Mouse (Mus musculus) limb, embryonic 13.5 days (tissue): ENCODE measurements around the gene Tbc1d2. TPM values are rescaled to one million over a fixed set of nuclear protein-coding genes. Genes with fewer than 3 reads are reported as not detected.

Experiments
- ATAC-seq: fragments of 200-750 bp; cut with Nextera tagmentation; 2 replicates; pipeline ENCODE4 v1.8.0; 2017; ENCODE audit warnings: low read depth, moderate number of reproducible peaks, moderate TSS enrichment; ENCODE audit not compliant: low FRiP score
- H3K27ac ChIP-seq: fragments of 300-500 bp; sonication (generic); 2 replicates; pipeline ENCODE4 v1.5.1; 2015; ENCODE audit warnings: inconsistent platforms, mild to moderate bottlenecking, moderate library complexity
- H3K27me3 ChIP-seq: fragments of 300-500 bp; sonication (generic); 2 replicates; pipeline ENCODE4 v1.6.1; 2015; ENCODE audit warnings: mild to moderate bottlenecking, inconsistent platforms
- H3K36me3 ChIP-seq: fragments of 300-500 bp; sonication (generic); 2 replicates; pipeline ENCODE4 v1.6.1; 2015; ENCODE audit warnings: inconsistent platforms, mild to moderate bottlenecking, moderate library complexity
- H3K4me1 ChIP-seq: fragments of 300-500 bp; sonication (generic); 2 replicates; pipeline ENCODE4 v1.6.1; 2015; ENCODE audit warnings: inconsistent platforms
- H3K4me2 ChIP-seq: fragments of 300-500 bp; sonication (generic); replicated peaks from 2 replicates; pipeline ENCODE4 v1.6.1; 2015; ENCODE audit warnings: inconsistent platforms, mild to moderate bottlenecking, moderate library complexity
- H3K4me3 ChIP-seq: fragments of 300-500 bp; sonication (generic); 2 replicates; pipeline ENCODE4 v1.5.1; 2015; ENCODE audit warnings: moderate library complexity, mild to moderate bottlenecking, inconsistent platforms
- H3K9ac ChIP-seq: fragments of 300-500 bp; sonication (generic); 2 replicates; pipeline ENCODE4 v1.6.1; 2015; ENCODE audit warnings: mild to moderate bottlenecking, inconsistent platforms
- H3K9me3 ChIP-seq: fragments of 300-500 bp; sonication (generic); 2 replicates; pipeline ENCODE4 v1.6.1; 2016; ENCODE audit warnings: inconsistent platforms
- WGBS: fragments of 180-500 bp; shearing (Covaris S2); methylation state at CpG from one replicate; pipeline ENCODE4 v1.1.7; 2015; 5-methylcytosine and 5-hydroxymethylcytosine counted together
- polyA plus RNA-seq: library from polyadenylated mRNA; unstranded; fragments of >200 nt; fragmentation: Nextera tagmentation; extraction: Ambion mirVana; gene quantifications from 2 replicates; pipeline ENCODE4 v1.2.1, GENCODE M21; 2015

The Tbc1d2 gene
- polyA plus RNA-seq, 1 experiment from 2014 or later = 2.1 TPM

DNA sequence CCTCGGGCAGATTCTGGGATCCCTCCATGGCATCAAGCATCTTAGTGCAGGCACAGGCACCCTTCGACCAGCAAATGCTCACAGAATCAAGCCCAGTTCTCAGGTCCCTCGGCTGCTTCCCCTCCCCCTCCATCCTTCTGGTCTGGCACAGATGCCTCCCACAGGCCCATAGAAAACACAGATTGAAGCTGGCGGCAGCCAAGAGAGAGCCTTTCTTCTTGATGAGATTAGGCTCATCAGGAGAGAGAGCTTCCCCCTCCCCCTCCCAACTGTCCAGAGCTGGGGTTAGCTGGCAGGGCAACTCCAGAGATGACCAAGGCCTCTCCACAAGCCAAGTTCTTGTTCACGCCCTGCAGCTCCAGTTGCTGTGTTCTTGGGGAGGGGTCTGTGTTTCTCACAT lies 80.3 kb downstream of the Tbc1d2 start:
- H3K9me3 ChIP-seq = no peaks in the 10 kb centered on the region
- WGBS = 43% methylated on average over 5 of the region's 5 CpGs
- no peaks in the 10 kb centered on the region for H3K27me3 ChIP-seq
- no peaks in the 10 kb centered on the region for H3K36me3 ChIP-seq
- no peak for ATAC-seq
- no peak overlapping the region for H3K4me2 ChIP-seq
- H3K27ac ChIP-seq = no peak overlapping the region
- H3K4me1 ChIP-seq = peaks cover 3% of the 10 kb centered on the region; the same call in 1 of the 2 replicates
- H3K4me3 ChIP-seq = no peak overlapping the region
- no peak overlapping the region for H3K9ac ChIP-seq

DNA sequence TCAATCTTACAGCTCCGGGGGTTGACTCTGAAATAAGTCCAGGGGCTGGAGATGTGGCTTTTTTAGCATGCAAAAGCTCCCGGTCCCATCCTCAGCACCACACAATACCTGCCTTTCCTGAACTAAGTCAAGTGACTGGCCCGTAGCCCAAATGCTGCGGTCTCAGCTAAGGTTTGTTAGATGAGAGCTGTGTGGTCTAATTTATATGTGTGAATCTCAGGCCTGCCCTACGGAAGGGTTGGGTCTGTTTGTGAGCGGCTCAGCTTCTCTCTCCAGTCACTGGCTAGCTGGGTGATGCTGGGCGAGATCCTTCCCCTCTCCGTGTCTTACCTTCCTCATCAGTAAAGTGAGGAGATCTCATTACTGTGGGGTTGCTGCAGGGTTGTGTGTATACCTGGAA lies 81.8 kb downstream of the Tbc1d2 start:
- no peak for ATAC-seq
- H3K4me2 ChIP-seq = no peak overlapping the region
- WGBS = 88% methylated on average over 8 of the region's 8 CpGs
- H3K27ac ChIP-seq = no peak overlapping the region
- H3K27me3 ChIP-seq = no peaks in the 10 kb centered on the region
- H3K36me3 ChIP-seq = no peaks in the 10 kb centered on the region
- no peaks in the 10 kb centered on the region for H3K9me3 ChIP-seq
- H3K4me1 ChIP-seq = no peaks in the 10 kb centered on the region
- H3K9ac ChIP-seq = no peak overlapping the region
- H3K4me3 ChIP-seq = no peak overlapping the region

DNA sequence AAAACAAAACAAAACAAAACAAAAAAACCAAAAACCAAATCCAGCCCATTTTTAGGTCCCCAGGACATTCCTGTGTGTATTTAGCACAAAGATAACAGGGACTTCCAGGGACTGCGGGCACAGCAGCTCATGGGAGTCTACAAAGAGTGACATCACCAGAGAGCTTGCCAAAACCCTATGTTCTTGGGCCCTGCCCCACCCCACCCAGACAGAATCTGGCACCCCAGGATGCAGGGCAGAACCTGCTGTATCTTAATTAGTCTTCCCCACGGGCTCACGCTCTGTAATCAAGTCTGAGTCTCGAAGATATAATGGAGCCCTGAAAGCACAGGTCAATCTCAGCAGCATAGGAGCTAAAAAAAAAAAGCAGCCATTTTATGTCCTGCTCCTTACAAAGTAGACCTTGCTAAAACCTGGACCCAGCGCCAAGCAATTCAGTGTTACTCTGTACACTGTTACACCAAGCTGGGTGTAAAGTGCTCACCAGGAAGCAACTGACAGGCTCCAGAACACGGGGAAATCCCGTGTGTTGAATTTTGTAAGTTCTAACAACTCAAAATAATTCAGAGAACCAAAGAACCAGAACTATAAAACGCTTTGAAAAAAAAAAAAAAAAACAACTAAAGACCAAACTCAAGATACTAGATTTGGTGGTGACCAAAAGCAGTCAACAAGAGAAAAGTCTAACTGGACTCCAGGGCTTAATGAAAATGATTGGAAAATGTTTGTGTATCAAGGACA lies 82.9 kb downstream of the Tbc1d2 start:
- Histone ChIP-seq H3K4me3 (no peak overlapping the region), H3K27me3 (no peaks in the 10 kb centered on the region), H3K9me3 (no peaks in the 10 kb centered on the region), H3K4me1 (no peaks in the 10 kb centered on the region), H3K4me2 (no peak overlapping the region), H3K36me3 (no peaks in the 10 kb centered on the region), H3K9ac (no peak overlapping the region), H3K27ac (no peak overlapping the region)
- no peak for ATAC-seq
- WGBS = 74% methylated on average over 8 of the region's 8 CpGs

DNA sequence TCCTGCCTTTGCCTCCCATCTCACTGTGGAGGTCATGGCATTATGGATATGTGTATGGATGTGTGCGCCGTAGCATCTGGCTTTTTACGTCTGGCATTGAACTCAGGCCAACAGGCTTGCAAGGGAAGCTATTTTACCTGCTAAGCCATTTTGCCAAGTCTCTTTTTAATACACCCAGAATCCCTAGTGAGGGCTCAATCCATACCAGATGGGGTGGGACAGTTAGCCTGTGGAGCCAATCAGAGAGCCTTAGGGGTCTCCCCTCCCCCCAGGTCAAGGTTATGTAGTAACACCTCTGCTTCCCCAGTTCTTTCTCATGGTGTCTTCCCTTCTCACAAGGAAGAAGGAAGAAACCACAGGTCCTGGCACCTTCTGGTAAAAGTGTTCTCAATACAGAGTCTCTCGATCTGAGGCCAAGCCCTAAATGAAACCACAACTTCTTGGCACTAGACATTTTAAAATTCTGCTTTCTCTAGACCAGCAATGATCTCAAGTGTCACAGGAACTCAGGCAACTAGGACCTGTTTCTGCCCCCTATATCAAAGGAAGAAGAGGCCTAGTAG lies 84.5 kb downstream of the Tbc1d2 start:
- Histone ChIP-seq H3K4me3 (no peak overlapping the region), H3K27me3 (no peaks in the 10 kb centered on the region), H3K4me2 (no peak overlapping the region), H3K36me3 (no peaks in the 10 kb centered on the region), H3K9ac (no peak overlapping the region), H3K27ac (no peak overlapping the region), H3K4me1 (no peaks in the 10 kb centered on the region), H3K9me3 (no peaks in the 10 kb centered on the region)
- ATAC-seq = no peak
- WGBS = 78% methylated on average over 4 of the region's 4 CpGs

DNA sequence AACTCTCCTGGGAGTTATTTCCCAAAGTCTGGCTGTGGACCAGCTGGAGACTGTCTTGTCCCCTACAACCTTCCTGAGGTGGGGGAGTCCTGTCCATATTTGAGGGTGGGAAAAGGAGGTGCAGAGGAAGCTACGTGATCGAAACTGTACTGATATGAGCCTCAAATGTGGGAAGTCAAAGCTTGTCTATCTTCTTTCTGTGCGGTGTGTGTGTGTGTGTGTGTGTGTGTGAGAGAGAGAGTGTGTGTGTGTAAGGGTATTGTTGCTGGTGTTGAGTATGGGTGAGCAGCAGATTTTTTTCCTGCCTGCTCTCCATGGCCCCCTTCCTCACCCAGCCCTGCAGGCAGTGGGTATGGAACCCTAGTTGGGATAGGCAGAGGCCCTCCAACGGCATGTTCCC lies 85.8 kb downstream of the Tbc1d2 start:
- Histone ChIP-seq H3K4me2 (no peak overlapping the region), H3K27ac (no peak overlapping the region), H3K4me3 (no peak overlapping the region), H3K4me1 (no peaks in the 10 kb centered on the region), H3K9ac (no peak overlapping the region), H3K27me3 (no peaks in the 10 kb centered on the region), H3K9me3 (no peaks in the 10 kb centered on the region), H3K36me3 (no peaks in the 10 kb centered on the region)
- 92% methylated on average over 4 of the region's 4 CpGs for WGBS
- ATAC-seq = no peak

DNA sequence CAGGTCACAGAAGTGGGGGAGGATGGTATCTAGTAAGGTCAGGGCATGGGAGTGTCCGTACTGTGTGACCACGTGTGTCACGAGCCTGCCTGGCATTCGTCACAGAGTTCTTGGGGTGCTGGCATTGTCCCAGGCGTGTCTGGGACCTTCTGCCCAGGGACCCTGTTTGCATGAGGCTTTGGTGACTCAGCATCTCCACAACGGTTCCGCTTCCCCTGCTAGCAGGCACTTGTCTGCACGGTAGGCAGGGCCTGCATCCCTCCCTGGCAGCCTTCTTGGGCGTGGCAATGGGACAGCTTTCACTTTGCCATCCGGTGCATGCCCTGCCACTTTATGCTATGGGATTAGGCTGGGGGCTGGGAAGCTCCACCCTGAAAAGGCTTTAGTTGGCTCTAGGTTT lies 86.2 kb downstream of the Tbc1d2 start:
- Histone ChIP-seq H3K36me3 (no peaks in the 10 kb centered on the region), H3K9ac (no peak overlapping the region), H3K27me3 (no peaks in the 10 kb centered on the region), H3K27ac (no peak overlapping the region), H3K4me3 (no peak overlapping the region), H3K4me2 (no peak overlapping the region), H3K4me1 (no peaks in the 10 kb centered on the region), H3K9me3 (no peaks in the 10 kb centered on the region)
- ATAC-seq = no peak
- 78% methylated on average over 10 of the region's 10 CpGs for WGBS

DNA sequence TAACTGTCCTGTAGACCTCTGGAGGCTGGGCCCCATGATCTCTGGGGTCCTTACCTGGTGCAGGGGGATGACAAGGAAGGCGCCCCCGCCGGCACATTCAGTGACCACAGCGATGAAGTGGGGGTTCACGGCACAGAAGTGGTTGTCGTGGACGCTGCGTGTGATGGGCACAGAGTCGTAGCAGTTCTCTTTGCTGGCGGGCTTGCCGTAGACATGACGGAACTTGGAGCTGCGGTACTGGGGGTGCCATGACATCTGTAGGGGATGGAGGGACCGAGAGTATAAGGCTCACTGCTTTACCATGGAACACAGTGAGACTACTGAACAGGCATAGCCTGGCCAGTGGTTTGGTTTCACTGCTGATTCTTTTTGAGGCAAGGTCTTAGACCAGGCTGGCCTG lies 87.2 kb downstream of the Tbc1d2 start:
- no peak overlapping the region for H3K27ac ChIP-seq
- no peak for ATAC-seq
- no peaks in the 10 kb centered on the region for H3K9me3 ChIP-seq
- no peaks in the 10 kb centered on the region for H3K36me3 ChIP-seq
- H3K4me2 ChIP-seq = no peak overlapping the region
- no peak overlapping the region for H3K9ac ChIP-seq
- H3K4me1 ChIP-seq = no peaks in the 10 kb centered on the region
- WGBS = 94% methylated on average over 14 of the region's 14 CpGs
- no peaks in the 10 kb centered on the region for H3K27me3 ChIP-seq
- H3K4me3 ChIP-seq = no peak overlapping the region

DNA sequence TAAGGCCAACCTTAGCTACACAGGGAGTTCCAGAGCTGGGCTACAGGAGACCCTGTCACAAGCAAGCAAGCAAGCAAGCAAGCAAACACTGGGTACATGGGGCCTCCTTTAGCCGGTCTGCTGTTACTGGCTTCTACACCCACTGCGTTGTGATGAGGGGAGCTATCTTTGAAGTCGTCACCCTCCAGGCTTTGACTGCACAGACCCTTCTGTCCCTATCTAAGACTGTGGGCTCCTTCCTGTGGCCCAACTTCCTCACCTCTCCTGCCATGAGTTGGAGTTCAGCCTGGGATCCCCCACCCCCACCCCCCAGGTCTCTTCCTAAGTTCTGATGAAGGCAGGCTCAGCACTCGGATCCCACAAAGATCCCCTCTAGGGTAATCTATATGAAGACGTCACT lies 88.0 kb downstream of the Tbc1d2 start:
- no peaks in the 10 kb centered on the region for H3K9me3 ChIP-seq
- no peaks in the 10 kb centered on the region for H3K4me1 ChIP-seq
- H3K27me3 ChIP-seq = no peaks in the 10 kb centered on the region
- WGBS = 75% methylated on average over 5 of the region's 5 CpGs
- H3K36me3 ChIP-seq = no peaks in the 10 kb centered on the region
- H3K4me2 ChIP-seq = no peak overlapping the region
- ATAC-seq = no peak
- H3K9ac ChIP-seq = no peak overlapping the region
- no peak overlapping the region for H3K27ac ChIP-seq
- H3K4me3 ChIP-seq = no peak overlapping the region

DNA sequence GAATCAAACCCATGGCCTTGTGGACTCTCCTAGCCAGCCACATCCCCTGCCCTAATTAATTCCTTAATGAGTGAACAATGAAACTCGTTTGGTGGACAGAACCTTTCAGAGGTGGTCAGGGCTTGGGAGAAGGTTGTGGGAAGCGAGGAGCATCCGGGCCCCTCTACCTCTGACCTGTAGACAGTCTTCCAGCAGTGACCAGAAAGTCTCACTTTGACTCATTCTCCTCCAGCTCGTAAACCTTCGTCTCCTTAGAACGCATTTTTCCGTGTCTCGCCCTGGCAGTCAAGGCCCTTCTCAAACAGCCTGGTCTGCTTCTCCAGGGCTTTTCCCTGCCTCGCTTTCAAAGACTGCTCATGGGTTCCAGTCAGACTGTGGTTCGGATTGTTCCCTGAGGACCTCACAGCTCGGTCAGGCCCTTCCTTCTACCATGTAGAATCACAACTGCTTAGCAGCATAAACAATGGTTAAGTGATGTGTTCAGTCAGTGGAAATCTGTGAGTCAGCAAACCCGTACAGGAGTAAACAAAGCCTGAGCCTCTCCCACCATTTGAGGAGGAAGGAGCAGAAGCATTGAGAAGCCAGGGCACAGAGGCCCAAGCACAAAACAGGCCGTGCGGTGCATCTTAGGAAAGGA lies 89.8 kb downstream of the Tbc1d2 start:
- no peak overlapping the region for H3K4me3 ChIP-seq
- no peaks in the 10 kb centered on the region for H3K27me3 ChIP-seq
- H3K36me3 ChIP-seq = no peaks in the 10 kb centered on the region
- no peaks in the 10 kb centered on the region for H3K9me3 ChIP-seq
- H3K27ac ChIP-seq = no peak overlapping the region
- no peak overlapping the region for H3K4me2 ChIP-seq
- H3K9ac ChIP-seq = no peak overlapping the region
- WGBS = 68% methylated on average over 14 of the region's 14 CpGs
- no peak for ATAC-seq
- H3K4me1 ChIP-seq = no peaks in the 10 kb centered on the region

DNA sequence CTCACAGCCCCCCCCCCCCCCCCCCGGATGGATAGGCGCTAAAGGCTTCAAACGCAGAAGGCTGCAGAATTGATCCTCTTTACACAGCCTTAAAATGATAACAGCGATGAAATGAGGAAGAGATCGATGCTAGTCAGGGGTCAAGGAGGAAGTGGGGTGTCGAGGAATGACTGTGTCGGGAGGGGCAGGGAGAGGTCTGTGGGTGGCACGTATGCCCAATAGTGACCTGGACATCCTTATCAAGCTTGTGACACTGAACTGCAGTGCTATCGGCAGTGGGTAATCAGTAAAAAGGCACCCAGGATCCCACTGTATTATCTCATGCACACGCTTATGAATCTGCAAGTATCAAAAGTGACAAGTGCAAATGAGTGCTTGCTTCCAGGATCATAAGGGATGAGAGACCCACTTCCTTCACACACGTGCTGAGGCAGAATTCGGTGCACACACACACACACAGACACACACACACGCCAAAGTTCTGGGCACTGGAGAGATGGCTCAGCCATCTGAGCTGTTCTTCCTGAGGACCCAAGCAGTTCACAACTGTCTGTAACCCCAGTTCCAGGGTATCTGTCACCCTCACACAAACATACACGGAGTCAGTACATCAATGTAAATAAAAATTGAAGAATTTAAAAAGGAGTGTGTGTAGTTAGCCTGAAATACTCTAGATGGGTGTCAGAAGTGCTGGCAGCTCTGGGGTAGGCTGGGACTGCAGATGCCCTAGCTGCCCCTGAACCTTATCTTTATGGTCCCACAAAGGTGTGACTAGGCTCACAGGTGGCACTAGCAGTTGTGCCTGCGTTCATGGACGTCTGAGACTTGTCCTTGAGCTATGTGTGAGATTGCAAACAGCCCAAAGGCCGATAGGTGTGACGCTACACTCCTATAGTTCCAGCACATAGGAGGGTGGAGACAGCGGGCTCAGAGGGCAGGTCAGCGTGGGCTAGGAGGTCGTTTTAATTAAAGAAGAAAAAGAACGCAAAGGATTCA lies 91.0 kb downstream of the Tbc1d2 start:
- Histone ChIP-seq H3K36me3 (no peaks in the 10 kb centered on the region), H3K4me3 (no peak overlapping the region), H3K9ac (no peak overlapping the region), H3K27ac (no peak overlapping the region), H3K4me2 (no peak overlapping the region), H3K4me1 (no peaks in the 10 kb centered on the region), H3K27me3 (no peaks in the 10 kb centered on the region), H3K9me3 (no peaks in the 10 kb centered on the region)
- ATAC-seq = no peak
- 75% methylated on average over 22 of the region's 22 CpGs for WGBS

DNA sequence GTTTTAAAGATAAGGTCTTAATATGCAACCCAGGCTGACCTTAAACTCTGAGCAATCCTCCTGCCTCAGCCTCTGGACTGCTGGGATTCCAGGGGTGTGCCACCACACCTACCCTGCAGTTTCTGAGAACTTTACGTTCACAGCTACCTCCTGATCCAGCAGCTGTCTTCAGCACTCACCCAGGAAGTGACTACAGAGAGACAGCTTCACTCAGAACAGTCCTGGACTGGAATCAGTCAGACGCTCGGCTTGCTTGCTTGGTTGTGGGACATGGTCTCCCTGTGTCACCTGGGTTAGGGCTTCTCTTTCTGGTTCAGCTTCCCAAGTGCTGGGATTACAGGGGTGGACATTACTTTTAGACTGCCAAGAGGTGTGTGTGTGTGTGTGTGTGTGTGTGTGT lies 93.1 kb downstream of the Tbc1d2 start:
- Histone ChIP-seq H3K9me3 (no peaks in the 10 kb centered on the region), H3K4me3 (no peak overlapping the region), H3K27ac (no peak overlapping the region), H3K27me3 (no peaks in the 10 kb centered on the region), H3K4me1 (no peaks in the 10 kb centered on the region), H3K36me3 (no peaks in the 10 kb centered on the region), H3K9ac (no peak overlapping the region), H3K4me2 (no peak overlapping the region)
- no peak for ATAC-seq
- WGBS = 71% methylated on average over 3 of the region's 3 CpGs

DNA sequence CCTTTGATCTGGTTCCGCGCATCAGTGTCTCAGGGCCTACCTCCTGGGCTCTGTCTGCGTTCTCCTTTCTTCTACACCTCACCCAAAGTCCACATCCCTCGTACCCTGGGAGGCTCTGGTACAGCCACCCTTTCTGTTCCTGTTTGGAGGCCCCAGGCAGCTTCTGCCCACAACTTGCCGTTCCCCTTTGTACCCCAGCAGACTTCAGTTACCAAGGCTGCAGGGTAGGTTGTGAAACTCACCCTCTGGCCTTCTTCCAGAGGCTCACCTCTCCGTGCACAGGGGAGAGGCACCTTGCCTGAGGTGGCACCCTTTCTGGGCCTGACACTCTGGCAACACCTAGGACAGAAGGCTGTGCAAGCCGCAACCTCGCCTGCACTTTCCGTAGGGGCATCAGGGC lies 94.2 kb downstream of the Tbc1d2 start:
- ATAC-seq = no peak
- 83% methylated on average over 9 of the region's 9 CpGs for WGBS
- Histone ChIP-seq H3K27ac (no peak overlapping the region), H3K9ac (no peak overlapping the region), H3K4me3 (no peak overlapping the region), H3K9me3 (no peaks in the 10 kb centered on the region), H3K36me3 (no peaks in the 10 kb centered on the region), H3K27me3 (no peaks in the 10 kb centered on the region), H3K4me1 (no peaks in the 10 kb centered on the region), H3K4me2 (no peak overlapping the region)
